Mouse (Mus musculus): ENCODE data around the gene Ncam1.

DNA sequence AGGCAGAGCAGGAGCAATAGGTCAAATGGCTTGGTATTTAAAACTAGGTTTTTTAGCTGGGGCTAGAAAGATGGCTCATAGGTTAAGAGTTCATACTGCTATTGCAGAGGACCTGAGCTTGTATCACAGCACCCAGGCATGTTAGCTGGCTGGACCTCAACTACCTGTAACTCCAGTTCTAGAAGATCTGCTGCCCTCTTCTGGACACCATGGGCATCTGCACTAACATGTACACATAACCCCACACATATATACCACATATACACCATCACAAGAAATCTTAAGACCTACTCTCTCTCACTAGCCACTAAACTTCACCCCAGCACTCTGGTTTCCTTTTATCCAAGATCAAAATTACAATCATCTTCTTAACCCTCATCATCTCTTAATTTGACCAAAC is 131.7 kb downstream of the Ncam1 start:
- TF ChIP-seq CTCF (IDR thresholded peaks at IDR 0.05; ENCODE audit: insufficient read depth, low read depth, low read length) (no peak), POLR2A (IDR thresholded peaks at IDR 0.05; ENCODE audit: insufficient read depth, low read depth, low read length) (no peak)

All from olfactory bulb, adult 2 months (tissue).